Mouse (Mus musculus) erythroblast, embryonic 14.5 days (primary cell): Measurements from ENCODE around the gene Gps1. TPM values are rescaled to one million over a fixed set of nuclear protein-coding genes. Genes with fewer than 3 reads are reported as not detected.

Experiments
- H3K27me3 ChIP-seq: 2 replicates; pipeline ENCODE4 v1.6.1; 2012; ENCODE audit warnings: inconsistent platforms; ENCODE audit not compliant: control insufficient read depth
- H3K36me3 ChIP-seq: 2 replicates; pipeline ENCODE4 v1.6.1; 2012; ENCODE audit warnings: mild to moderate bottlenecking, inconsistent platforms; ENCODE audit not compliant: control insufficient read depth
- H3K4me1 ChIP-seq: 2 replicates; pipeline ENCODE4 v1.6.1; 2012; ENCODE audit warnings: inconsistent platforms; ENCODE audit not compliant: control insufficient read depth
- H3K4me3 ChIP-seq: replicated peaks from 2 replicates; pipeline ENCODE3; 2012; ENCODE audit warnings: moderate library complexity, mild to moderate bottlenecking, inconsistent platforms
- H3K9me3 ChIP-seq: 2 replicates; pipeline ENCODE4 v1.6.1; 2012; ENCODE audit warnings: low read length, inconsistent platforms, mixed read lengths; ENCODE audit not compliant: control insufficient read depth
- GATA1 ChIP-seq: IDR thresholded peaks from 2 replicates; pipeline ENCODE4 v1.6.1; 2012; ENCODE audit warnings: low read length, inconsistent platforms, mixed read lengths
- TAL1 ChIP-seq: IDR thresholded peaks from 3 replicates; pipeline ENCODE4 v1.6.1; 2012; ENCODE audit warnings: low read length, inconsistent platforms, mixed read lengths
- polyA plus RNA-seq: library from polyadenylated mRNA; stranded (reverse); fragments of >175 nt; gene quantifications from 2 replicates; pipeline ENCODE4 v1.2.3, GENCODE M21; 2012

The Gps1 gene
- polyA plus RNA-seq, 1 experiment = 3.1 TPM

DNA sequence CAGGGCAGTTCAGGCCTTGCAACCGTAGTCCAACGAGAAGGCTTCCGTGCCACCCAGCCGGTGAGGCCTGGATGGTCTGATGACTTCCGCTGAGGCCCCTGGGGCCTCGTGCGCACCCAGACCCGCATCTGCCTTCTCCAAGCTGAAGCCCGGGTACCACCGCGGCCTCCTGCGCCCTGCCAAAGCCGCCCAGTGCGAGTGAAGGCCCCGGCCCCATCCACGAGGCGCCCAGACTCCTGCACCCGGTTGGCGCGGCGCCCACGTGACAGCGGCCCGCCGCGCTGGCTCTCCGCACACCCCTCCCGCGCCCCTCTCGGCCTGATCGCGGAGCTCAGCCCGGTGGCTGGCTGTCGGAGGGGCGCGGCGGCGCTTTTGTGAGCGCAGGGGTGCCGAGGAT lies 39.5 kb downstream of the Gps1 start:
- no peak for TF ChIP-seq TAL1
- no peak for TF ChIP-seq GATA1
- peaks cover 42% of the 10 kb centered on the region for H3K36me3 ChIP-seq

GRCm38 (mm10) chr11:120823956-120824786 lies 40.1 kb downstream of the Gps1 start, which contains the start of gene Fasn:
Fasn (minus strand) TSS chr11:120824547.
- Histone ChIP-seq H3K9me3 (no peaks in the 10 kb centered on the region), H3K4me1 (peaks cover 53% of the 10 kb centered on the region), H3K27me3 (no peaks in the 10 kb centered on the region), H3K36me3 (peaks cover 36% of the 10 kb centered on the region), H3K4me3 (peak within 1 kb of the TSS; percentile 82)
- TF ChIP-seq GATA1 = no peak
- TF ChIP-seq TAL1 = no peak

More for the DNA sequence above, 39.5 kb downstream of the Gps1 start:
- Histone ChIP-seq H3K4me3 (peak overlapping the region; percentile 82), H3K27me3 (no peaks in the 10 kb centered on the region), H3K9me3 (no peaks in the 10 kb centered on the region), H3K4me1 (peaks cover 53% of the 10 kb centered on the region)

DNA sequence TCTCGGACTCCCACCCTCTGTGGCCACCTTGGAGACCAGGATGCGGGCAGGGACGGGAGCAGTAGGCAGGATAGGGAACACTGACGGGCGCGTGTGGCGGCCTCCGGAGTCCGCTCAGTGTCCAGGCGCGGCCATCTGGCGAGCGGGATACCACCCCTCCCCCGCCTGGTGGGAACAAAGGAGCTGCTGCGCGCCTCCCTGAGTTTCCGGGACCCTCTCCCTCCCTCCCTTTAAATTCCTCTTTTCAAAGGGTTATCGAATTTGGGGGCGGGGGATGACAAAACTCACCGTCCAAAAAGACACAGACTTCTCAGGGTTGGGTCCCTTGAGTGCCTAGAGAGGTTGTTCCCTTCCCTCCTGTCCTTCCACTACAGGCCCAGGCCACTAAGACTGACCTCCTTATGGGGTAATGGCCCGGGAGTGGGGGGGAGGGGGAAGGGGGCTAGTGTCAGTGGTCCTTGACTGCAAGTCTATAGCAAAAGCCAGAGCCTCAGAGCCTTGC lies 40.8 kb downstream of the Gps1 start:
- peak overlapping the region; percentile 82 for H3K4me3 ChIP-seq
- no peaks in the 10 kb centered on the region for H3K27me3 ChIP-seq
- H3K4me1 ChIP-seq = peaks cover 53% of the 10 kb centered on the region
- H3K9me3 ChIP-seq = no peaks in the 10 kb centered on the region
- H3K36me3 ChIP-seq = peaks cover 29% of the 10 kb centered on the region
- TF ChIP-seq TAL1 (no peak), GATA1 (no peak)

GRCm38 (mm10) chr11:120825289-120825863 lies 41.3 kb downstream of the Gps1 start:
- Histone ChIP-seq H3K4me3 (peak overlapping the region; percentile 82), H3K36me3 (peaks cover 24% of the 10 kb centered on the region), H3K4me1 (peaks cover 53% of the 10 kb centered on the region), H3K9me3 (no peaks in the 10 kb centered on the region), H3K27me3 (no peaks in the 10 kb centered on the region)
- no peak for TF ChIP-seq TAL1
- no peak for TF ChIP-seq GATA1

DNA sequence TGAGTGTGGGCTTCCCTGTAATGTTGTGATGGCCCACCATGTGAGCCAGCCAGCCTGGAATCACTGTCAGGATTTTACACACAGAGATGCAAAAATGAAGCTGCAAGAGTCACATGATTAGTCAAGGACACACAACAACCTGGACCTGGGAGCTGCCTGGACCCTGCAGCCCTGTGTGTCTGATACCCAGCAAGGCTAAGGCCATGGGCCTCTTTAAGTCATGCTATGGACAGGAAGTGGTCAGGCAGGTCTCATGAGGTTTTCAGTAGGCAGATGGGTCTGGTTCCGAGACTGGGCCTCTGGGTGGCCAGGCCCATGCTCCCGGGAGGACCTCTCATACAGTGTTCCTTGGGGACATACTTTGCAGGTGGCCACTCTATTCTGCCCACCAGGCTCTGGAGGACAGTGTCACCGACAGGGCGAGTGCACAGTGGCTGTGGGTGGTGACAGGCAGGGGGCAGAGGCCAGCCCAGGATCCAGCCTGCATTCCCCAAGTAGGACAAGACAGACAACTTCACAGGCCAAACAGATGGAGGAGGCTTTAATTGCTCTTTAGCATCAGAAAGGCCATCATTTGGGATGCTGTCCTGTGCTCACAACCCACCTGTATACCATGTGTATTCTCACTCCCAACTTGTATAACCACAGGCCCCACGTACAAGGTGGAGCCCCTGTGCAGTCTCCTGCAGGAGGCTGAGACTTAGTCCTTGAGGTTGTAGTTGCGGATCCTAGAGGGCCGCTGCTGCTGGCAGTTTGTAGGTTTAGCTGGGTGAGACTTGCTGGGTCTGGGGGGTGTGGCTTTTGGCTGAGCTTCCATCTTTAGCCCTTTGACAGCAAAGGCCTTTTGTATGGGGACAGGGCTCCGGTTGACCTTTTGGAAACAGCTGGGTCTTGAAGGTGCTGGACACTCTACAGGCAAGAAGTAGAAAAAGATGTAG lies 42.2 kb downstream of the Gps1 start:
- Histone ChIP-seq H3K4me3 (no peak overlapping the region), H3K36me3 (peaks cover 15% of the 10 kb centered on the region), H3K9me3 (no peaks in the 10 kb centered on the region), H3K27me3 (no peaks in the 10 kb centered on the region), H3K4me1 (peaks cover 46% of the 10 kb centered on the region)
- TF ChIP-seq TAL1 = no peak
- no peak for TF ChIP-seq GATA1

DNA sequence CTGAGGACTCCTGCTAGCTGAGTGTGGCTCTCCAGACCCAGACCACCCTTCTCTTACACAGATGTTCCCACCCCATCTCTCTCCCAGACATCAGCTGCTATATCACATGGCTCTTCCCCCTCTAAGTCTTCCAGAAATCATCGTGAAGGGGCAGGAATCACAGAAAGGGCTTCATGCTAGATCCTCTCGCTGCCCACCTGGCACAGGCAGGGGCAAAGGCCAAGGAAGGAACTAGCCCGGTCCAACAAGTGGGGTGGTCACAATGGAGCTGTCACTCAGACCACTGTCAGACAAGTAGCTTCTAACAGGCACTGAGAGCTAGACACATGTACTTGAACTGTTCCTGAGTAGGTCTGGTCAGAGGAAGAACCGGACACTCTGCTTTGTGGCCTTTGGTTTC lies 44.3 kb downstream of the Gps1 start:
- no peaks in the 10 kb centered on the region for H3K27me3 ChIP-seq
- peaks cover 32% of the 10 kb centered on the region for H3K4me1 ChIP-seq
- peaks cover 3% of the 10 kb centered on the region; the same call in 1 of the 2 replicates for H3K36me3 ChIP-seq
- TF ChIP-seq GATA1 (no peak), TAL1 (no peak)
- no peaks in the 10 kb centered on the region for H3K9me3 ChIP-seq
- H3K4me3 ChIP-seq = no peak overlapping the region

GRCm38 (mm10) chr11:120829757-120830532 lies 45.9 kb downstream of the Gps1 start:
- TF ChIP-seq TAL1 (no peak), GATA1 (no peak)
- Histone ChIP-seq H3K4me1 (peaks cover 23% of the 10 kb centered on the region), H3K27me3 (no peaks in the 10 kb centered on the region), H3K4me3 (no peak overlapping the region), H3K36me3 (peaks cover 3% of the 10 kb centered on the region; the same call in 1 of the 2 replicates), H3K9me3 (no peaks in the 10 kb centered on the region)

GRCm38 (mm10) chr11:120830686-120831085 lies 46.6 kb downstream of the Gps1 start:
- H3K9me3 ChIP-seq = no peaks in the 10 kb centered on the region
- peaks cover 15% of the 10 kb centered on the region for H3K4me1 ChIP-seq
- no peaks in the 10 kb centered on the region for H3K27me3 ChIP-seq
- H3K4me3 ChIP-seq = no peak overlapping the region
- H3K36me3 ChIP-seq = peaks cover 3% of the 10 kb centered on the region; the same call in 1 of the 2 replicates
- no peak for TF ChIP-seq TAL1
- no peak for TF ChIP-seq GATA1
